Mouse (Mus musculus): Measurements from ENCODE around the gene Rnf130. TPM values are rescaled to one million over a fixed set of nuclear protein-coding genes. Genes with fewer than 3 reads are reported as not detected.

Rnf130 gene
- polyA plus RNA-seq, 2 experiments, result 16.0 to 36.3 TPM

DNA sequence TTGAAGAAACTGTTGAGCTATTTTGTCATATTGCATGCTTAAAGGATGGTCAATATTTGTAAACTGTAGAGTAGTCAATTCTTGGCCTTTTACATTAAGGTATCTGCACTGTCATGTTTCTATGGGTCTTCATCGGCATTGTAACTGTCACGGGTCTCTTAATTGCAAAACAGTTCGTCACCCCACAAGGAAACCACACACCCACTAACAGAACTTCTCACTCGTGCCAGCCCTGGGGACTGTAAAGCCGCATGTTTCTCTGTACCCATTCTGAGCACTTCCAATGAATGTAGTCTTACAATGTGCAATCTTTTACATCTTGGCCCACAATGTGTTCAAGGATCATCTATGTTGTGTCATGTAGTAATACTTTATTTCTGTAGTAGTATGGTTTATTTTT lies 80.1 kb downstream of the Rnf130 start:
- DNase-seq (ENCODE audit: low read depth in 3 of 3, low spot score in 3 of 3) (no peak), ATAC-seq (ENCODE audit: insufficient read depth) (no peak)
- Histone ChIP-seq H3K36me3 (replicated peaks; ENCODE audit: control insufficient read depth, insufficient read depth, low read depth) (no peaks in the 10 kb centered on the region), H3K4me1 (replicated peaks; ENCODE audit: control insufficient read depth in 2 of 2, insufficient read depth in 2 of 2, low read length in 1 of 2) (peaks cover 0 to 12% of the 10 kb centered on the region in 2 experiments; a peak in 2 of 4 replicates), H3K4me2 (ENCODE audit: low read depth) (no peak overlapping the region), H3K27me3 (ENCODE audit: control insufficient read depth, insufficient read depth, low read length) (no peaks in the 10 kb centered on the region), H3K4me3 (ENCODE audit: insufficient read depth in 1 of 2, low read depth in 2 of 2, low read length in 2 of 2) (no peak overlapping the region), H3K27ac (no peak overlapping the region), H3K9me3 (ENCODE audit: control insufficient read depth, low read length) (no peaks in the 10 kb centered on the region), H3K9ac (replicated peaks) (no peak overlapping the region)
- WGBS (ENCODE audit: insufficient replicate concordance), result 53% methylated on average over 5 of the region's 5 CpGs
- no peak for TF ChIP-seq CTCF (IDR thresholded peaks at IDR 0.05; ENCODE audit: low read depth)
- TF ChIP-seq EP300 (IDR thresholded peaks at IDR 0.05; ENCODE audit: low read depth), result no peak

DNA sequence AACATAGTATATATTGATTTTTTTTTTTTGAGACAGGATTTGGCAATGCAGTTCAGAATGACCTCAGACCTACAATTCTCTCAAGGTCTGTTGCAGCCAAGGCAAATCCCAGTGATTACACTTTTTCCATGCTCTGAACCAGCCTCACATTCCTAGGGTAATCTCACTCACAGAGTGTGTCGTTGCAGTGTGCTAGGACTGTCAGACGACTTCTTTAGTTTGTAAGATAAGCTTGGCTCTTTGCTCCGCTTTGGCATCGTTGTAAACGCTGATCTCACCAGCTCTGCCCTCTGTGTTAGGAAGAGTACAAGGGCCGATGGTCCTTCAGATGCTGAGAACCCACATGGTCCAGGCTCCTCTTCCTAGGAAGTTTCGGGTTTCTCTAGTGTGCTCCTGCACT lies 80.9 kb downstream of the Rnf130 start:
- no peak for DNase-seq (ENCODE audit: low read depth in 3 of 3, low spot score in 3 of 3)
- Histone ChIP-seq H3K27me3 (ENCODE audit: control insufficient read depth, insufficient read depth, low read length) (no peaks in the 10 kb centered on the region), H3K4me2 (ENCODE audit: low read depth) (no peak overlapping the region), H3K36me3 (replicated peaks; ENCODE audit: control insufficient read depth, insufficient read depth, low read depth) (no peaks in the 10 kb centered on the region), H3K4me3 (ENCODE audit: insufficient read depth in 1 of 2, low read depth in 2 of 2, low read length in 2 of 2) (no peak overlapping the region), H3K4me1 (replicated peaks; ENCODE audit: control insufficient read depth in 2 of 2, insufficient read depth in 2 of 2, low read length in 1 of 2) (peaks cover 0 to 12% of the 10 kb centered on the region in 2 experiments; a peak in 2 of 4 replicates), H3K9ac (replicated peaks) (no peak overlapping the region), H3K27ac (no peak overlapping the region), H3K9me3 (ENCODE audit: control insufficient read depth, low read length) (no peaks in the 10 kb centered on the region)
- WGBS (ENCODE audit: insufficient replicate concordance), result 56% methylated on average over 7 of the region's 7 CpGs
- no peak for ATAC-seq (ENCODE audit: insufficient read depth)
- TF ChIP-seq CTCF (IDR thresholded peaks at IDR 0.05; ENCODE audit: low read depth) (no peak), EP300 (IDR thresholded peaks at IDR 0.05; ENCODE audit: low read depth) (no peak)

DNA sequence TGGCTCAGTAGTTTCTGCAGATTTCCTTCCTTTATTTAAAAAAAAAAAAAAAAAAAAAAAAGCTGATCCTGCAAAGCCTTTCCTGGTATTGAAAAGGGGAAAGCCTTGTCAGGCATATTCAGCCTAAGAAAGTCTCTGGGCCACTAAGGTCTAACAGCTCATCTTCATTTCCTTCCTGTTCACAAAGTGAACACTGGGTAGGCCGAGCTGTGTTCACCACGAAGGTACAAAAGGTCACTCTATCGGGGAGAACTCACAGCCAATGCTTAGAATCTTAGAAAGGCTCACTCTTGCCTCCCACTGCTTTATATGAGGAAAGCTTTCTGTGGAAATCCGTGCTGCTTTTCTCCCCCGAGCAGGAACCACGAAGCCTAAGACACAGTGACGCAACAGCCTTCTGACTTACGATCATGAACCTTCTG lies 83.7 kb downstream of the Rnf130 start:
- Histone ChIP-seq H3K4me2 (ENCODE audit: low read depth) (no peak overlapping the region), H3K9me3 (ENCODE audit: control insufficient read depth, low read length) (no peaks in the 10 kb centered on the region), H3K4me1 (replicated peaks; ENCODE audit: control insufficient read depth in 2 of 2, insufficient read depth in 2 of 2, low read length in 1 of 2) (peaks cover 0 to 12% of the 10 kb centered on the region in 2 experiments; a peak in 2 of 4 replicates), H3K27ac (no peak overlapping the region), H3K4me3 (ENCODE audit: insufficient read depth in 1 of 2, low read depth in 2 of 2, low read length in 2 of 2) (no peak overlapping the region), H3K27me3 (ENCODE audit: control insufficient read depth, insufficient read depth, low read length) (no peaks in the 10 kb centered on the region), H3K9ac (replicated peaks) (no peak overlapping the region), H3K36me3 (replicated peaks; ENCODE audit: control insufficient read depth, insufficient read depth, low read depth) (no peaks in the 10 kb centered on the region)
- peak; percentile 53 for ATAC-seq (ENCODE audit: insufficient read depth)
- peak in 2 of 3 experiments; percentile 7 to 27 for DNase-seq (ENCODE audit: low read depth in 3 of 3, low spot score in 3 of 3)
- 25% methylated on average over 8 of the region's 8 CpGs for WGBS (ENCODE audit: insufficient replicate concordance)
- TF ChIP-seq EP300 (IDR thresholded peaks at IDR 0.05; ENCODE audit: low read depth) (no peak), CTCF (IDR thresholded peaks at IDR 0.05; ENCODE audit: low read depth) (no peak)

DNA sequence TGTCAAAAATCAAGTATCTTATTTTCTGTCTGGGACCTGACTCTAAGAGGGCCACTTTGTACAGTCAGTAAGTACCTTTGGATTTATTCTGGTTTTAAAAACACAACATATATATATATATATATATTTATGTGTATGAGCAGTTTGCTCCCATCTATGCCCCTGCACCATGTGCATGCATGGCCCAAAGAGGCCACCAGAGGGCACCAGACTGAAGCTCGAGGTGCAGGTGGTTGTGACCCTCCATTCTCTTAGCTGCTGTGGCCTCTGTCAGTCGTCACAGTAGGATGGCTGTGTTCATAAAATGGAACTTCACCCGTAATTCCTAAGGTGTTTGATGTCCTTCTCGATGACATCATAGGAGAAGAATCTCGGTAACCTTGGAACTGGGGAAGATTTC lies 89.2 kb downstream of the Rnf130 start:
- Histone ChIP-seq H3K36me3 (replicated peaks; ENCODE audit: control insufficient read depth, insufficient read depth, low read depth) (no peaks in the 10 kb centered on the region), H3K9me3 (ENCODE audit: control insufficient read depth, low read length) (no peaks in the 10 kb centered on the region), H3K4me1 (replicated peaks; ENCODE audit: control insufficient read depth in 2 of 2, insufficient read depth in 2 of 2, low read length in 1 of 2) (no peaks in the 10 kb centered on the region; a peak in 1 of 4 replicates), H3K9ac (replicated peaks) (no peak overlapping the region), H3K4me2 (ENCODE audit: low read depth) (no peak overlapping the region), H3K27me3 (ENCODE audit: control insufficient read depth, insufficient read depth, low read length) (no peaks in the 10 kb centered on the region), H3K27ac (no peak overlapping the region), H3K4me3 (ENCODE audit: insufficient read depth in 1 of 2, low read depth in 2 of 2, low read length in 2 of 2) (no peak overlapping the region)
- TF ChIP-seq CTCF (IDR thresholded peaks at IDR 0.05; ENCODE audit: low read depth) (peak; percentile 96), EP300 (IDR thresholded peaks at IDR 0.05; ENCODE audit: low read depth) (no peak)
- DNase-seq (ENCODE audit: low read depth in 3 of 3, low spot score in 3 of 3) (peak; percentile 57 to 64 (median 59)), ATAC-seq (ENCODE audit: insufficient read depth) (no peak; the same call in 1 of the 2 replicates)
- WGBS (ENCODE audit: insufficient replicate concordance), result 9% methylated on average over 5 of the region's 5 CpGs

DNA sequence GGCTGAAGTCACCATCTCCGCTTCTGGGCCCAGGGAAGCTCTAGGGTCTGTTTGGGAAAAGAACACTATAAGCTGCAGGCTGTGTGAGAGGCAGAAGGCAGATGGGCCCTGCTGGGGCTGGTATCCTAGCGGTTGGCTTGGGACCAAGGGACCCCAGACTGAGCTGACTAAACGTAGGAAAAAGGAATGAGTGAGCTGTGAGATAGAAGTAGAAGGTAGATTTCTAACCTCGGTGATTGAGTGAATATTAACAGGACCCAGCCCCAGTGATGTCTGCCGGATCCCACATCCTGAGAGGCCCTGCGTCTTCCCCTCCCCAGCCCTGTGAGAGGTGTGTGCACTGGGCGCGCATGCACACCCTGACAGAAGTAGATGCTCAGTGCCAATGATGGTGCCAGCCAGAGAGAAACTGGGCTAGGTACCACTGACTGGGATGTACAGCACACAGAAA lies 97.5 kb downstream of the Rnf130 start:
- DNase-seq (ENCODE audit: low read depth in 3 of 3, low spot score in 3 of 3) (no peak), ATAC-seq (ENCODE audit: insufficient read depth) (no peak)
- H3K9me3 ChIP-seq (ENCODE audit: control insufficient read depth, low read length), result no peaks in the 10 kb centered on the region
- H3K4me1 ChIP-seq (replicated peaks; ENCODE audit: control insufficient read depth in 2 of 2, insufficient read depth in 2 of 2, low read length in 1 of 2), result 0 out of 4 replicates have a peak, but pooled peaks cover 0 to 2% of the 10 kb centered on the region in 2 experiments
- H3K4me3 ChIP-seq (ENCODE audit: insufficient read depth in 1 of 2, low read depth in 2 of 2, low read length in 2 of 2), result no peak overlapping the region
- 76% methylated on average over 8 of the region's 8 CpGs for WGBS (ENCODE audit: insufficient replicate concordance)
- no peaks in the 10 kb centered on the region for H3K27me3 ChIP-seq (ENCODE audit: control insufficient read depth, insufficient read depth, low read length)
- H3K36me3 ChIP-seq (replicated peaks; ENCODE audit: control insufficient read depth, insufficient read depth, low read depth), result no peaks in the 10 kb centered on the region
- no peak overlapping the region for H3K4me2 ChIP-seq (ENCODE audit: low read depth)
- H3K27ac ChIP-seq, result no peak overlapping the region
- H3K9ac ChIP-seq (replicated peaks), result no peak overlapping the region
- TF ChIP-seq EP300 (IDR thresholded peaks at IDR 0.05; ENCODE audit: low read depth) (no peak), CTCF (IDR thresholded peaks at IDR 0.05; ENCODE audit: low read depth) (no peak)

All from liver, embryonic 14.5 days (tissue).